Mouse (Mus musculus) CD4-positive helper T cell, adult 2 months (primary cell): ENCODE measurements around the gene Hist1h2ac.

ENCODE experiments used
- DNase-seq: peaks from one replicate; pipeline ENCODE4 v3.0.0-alpha.2; 2012; ENCODE audit warnings: low read depth, missing footprints, low spot score

The Hist1h2ac gene

GRCm38 (mm10) chr13:23700786-23701520 is 17.2 kb upstream of the Hist1h2ac start:
- DNase-seq, result peak; percentile 83

- no peak for DNase-seq
Observed at GRCm38 (mm10) chr13:23699767-23700166, 16.0 kb upstream of the Hist1h2ac start.

- no peak for DNase-seq
Observed at GRCm38 (mm10) chr13:23698996-23699395, 15.2 kb upstream of the Hist1h2ac start.

GRCm38 (mm10) chr13:23698300-23698693 is 14.5 kb upstream of the Hist1h2ac start, which contains the start of gene Hist1h4c:
Gene Hist1h4c, minus strand, starts transcription at chr13:23698454.
- DNase-seq, result peak; percentile 97

- DNase-seq, result peak; percentile 81
Observed at GRCm38 (mm10) chr13:23697491-23698299, 13.9 kb upstream of the Hist1h2ac start.

GRCm38 (mm10) chr13:23696061-23696474 is 12.3 kb upstream of the Hist1h2ac start:
- no peak for DNase-seq

GRCm38 (mm10) chr13:23695514-23695913 is 11.8 kb upstream of the Hist1h2ac start, which contains the start of gene Hist1h1t:
Gene Hist1h1t, plus strand, starts transcription at chr13:23695814.
- DNase-seq, result no peak

GRCm38 (mm10) chr13:23694956-23695355 is 11.2 kb upstream of the Hist1h2ac start:
- DNase-seq, result no peak

GRCm38 (mm10) chr13:23693856-23694440 is 10.2 kb upstream of the Hist1h2ac start:
- no peak for DNase-seq

GRCm38 (mm10) chr13:23689459-23689858 is 5.7 kb upstream of the Hist1h2ac start:
- no peak for DNase-seq

- no peak for DNase-seq
Observed at GRCm38 (mm10) chr13:23688956-23689355, 5.2 kb upstream of the Hist1h2ac start.

GRCm38 (mm10) chr13:23687907-23688306 is 4.2 kb upstream of the Hist1h2ac start:
- no peak for DNase-seq

- no peak for DNase-seq
Observed at GRCm38 (mm10) chr13:23687181-23687580, 3.4 kb upstream of the Hist1h2ac start.

GRCm38 (mm10) chr13:23685966-23686365 is 2.2 kb upstream of the Hist1h2ac start:
- DNase-seq, result no peak

- DNase-seq, result peak; percentile 34
Observed at GRCm38 (mm10) chr13:23685121-23685861, 1.5 kb upstream of the Hist1h2ac start.

GRCm38 (mm10) chr13:23684295-23684945 is 672 bp upstream of the Hist1h2ac start:
- DNase-seq, result peak; percentile 88

GRCm38 (mm10) chr13:23682947-23683754 is 597 bp downstream of the Hist1h2ac start:
- DNase-seq, result peak; percentile 37

- DNase-seq, result no peak
Observed at GRCm38 (mm10) chr13:23682623-23682946, 1.2 kb downstream of the Hist1h2ac start.

GRCm38 (mm10) chr13:23681990-23682582 is 1.7 kb downstream of the Hist1h2ac start:
- no peak for DNase-seq

- DNase-seq, result no peak
Observed at GRCm38 (mm10) chr13:23662536-23662935, 21.2 kb downstream of the Hist1h2ac start.
